Mouse (Mus musculus): ENCODE data around the gene Zfp429.
"Not testable (repeated sequence)": the region's sequence is repeated elsewhere in the genome, so short reads cannot be mapped to it uniquely, and the experiment has no call there.

The Zfp429 gene

DNA sequence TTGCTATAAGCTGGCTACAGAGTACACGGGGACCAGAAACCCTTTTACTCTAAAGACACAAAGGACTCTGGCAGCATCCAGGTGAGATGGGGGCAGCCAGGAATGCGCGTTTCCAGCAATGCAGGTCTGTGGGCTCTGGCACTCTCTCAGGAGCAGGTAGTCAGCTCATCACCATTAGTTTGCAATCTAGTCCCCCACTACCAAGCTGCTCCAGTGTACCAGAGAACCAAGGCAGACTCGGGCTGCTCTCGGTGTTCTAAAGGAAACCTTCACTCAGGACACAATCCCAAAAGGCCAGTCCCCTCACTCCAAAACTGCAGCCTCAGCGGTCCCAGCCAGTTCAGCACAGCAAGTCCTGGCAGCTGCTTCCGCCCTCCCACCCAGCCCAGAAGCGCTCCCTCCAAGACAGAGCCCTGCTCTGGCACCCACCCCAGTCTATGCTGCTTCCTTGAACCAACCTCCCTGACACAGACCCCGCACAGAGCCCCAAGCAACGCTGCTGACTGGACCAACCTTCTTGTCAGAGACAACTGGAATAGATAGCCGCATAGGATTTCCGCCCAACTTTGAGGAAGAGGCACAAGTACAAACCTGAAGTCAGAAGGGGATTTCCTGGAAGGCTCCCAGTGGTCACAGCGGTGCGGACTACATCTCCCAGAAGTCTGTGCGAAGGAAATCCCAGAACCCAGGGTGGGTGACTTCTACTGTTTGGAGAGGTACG lies at the start of gene Zfp429:
TSS of gene Zfp429 (minus strand) at position 637 of the 721 bp plus-strand sequence.
- DNase-seq = peak; percentile 64

DNA sequence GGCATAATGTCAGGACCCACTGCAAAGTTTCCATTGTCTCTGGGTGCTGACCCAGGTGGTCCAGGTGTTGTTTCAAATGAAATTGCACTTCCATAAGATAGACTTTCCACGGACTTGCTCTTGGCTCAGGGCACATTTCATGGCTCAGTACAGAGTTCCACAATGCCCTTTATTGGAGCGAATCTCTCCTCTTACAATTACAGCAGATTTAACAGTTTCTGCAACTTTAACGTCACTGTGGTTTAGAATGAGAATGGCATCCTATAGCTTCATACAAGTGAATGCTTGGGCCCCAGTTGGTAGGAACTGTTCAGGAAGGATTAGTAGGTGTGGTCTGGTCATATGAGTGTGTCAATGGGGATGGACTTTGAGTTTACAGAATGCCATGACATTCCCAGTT lies 37.5 kb upstream of the Zfp429 start:
- DNase-seq = not testable (repeated sequence)

DNA sequence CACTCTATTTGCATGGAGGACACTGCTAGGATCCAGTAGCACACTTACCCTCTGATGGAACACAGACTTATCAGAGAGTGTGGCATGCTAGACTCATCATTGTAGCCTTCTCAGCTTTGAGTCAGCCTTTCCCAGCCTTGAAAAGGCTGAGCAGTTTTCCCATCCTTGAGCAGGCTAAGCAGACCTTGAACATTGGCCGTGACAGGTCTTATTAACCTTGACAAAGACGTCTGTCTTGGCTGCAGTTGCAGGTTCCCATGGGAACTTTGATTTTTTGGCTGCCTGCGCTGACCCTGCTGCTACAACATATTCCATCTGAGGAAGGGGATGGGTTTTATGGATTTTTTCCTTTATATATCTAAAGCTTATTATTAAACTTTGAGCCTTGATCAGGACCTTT lies 28.5 kb upstream of the Zfp429 start:
- no peak for DNase-seq

DNA sequence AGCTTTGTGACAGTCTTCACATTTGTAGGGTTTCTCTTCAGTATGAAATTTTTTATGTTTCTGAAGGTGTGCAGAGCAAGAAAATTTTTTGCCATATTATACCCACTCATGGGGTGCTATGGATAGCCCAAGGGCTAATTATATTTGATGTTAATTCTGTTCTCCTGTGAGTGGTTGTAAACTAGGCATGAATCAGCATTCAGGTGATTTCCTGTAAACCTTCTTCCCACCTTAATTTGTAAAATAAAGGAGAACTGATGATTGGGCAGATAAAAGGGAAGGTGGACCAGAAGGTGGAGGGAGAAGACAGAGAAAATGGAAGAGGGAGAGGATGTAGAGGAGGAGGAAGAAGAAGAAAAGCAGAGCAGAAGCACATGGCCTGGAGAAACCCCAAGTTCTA lies 26.1 kb upstream of the Zfp429 start:
- not testable (repeated sequence) for DNase-seq

DNA sequence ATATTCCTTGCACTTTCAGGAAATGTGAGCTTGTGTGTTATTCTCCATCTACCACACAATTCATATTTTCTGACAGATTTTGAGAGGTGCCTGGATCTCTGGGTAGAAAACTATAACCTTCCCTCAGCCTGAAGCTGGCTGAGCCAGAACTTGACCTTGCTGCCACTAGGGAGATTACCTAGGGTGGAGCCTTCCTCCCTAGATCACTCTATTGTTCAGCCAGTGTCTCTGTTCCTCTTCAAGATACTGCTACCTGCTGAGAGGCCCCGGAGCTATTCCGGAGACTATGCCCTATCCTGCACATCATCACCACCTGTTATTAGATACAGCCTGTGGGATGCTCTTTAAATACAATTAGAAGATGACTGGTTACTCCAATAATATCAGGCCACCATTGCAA lies 22.9 kb upstream of the Zfp429 start:
- DNase-seq = not testable (repeated sequence)

GRCm38 (mm10) chr13:67421207-67421857 lies 21.7 kb upstream of the Zfp429 start, which contains the start of gene Zfp459:
TSS of gene Zfp459 (minus strand) at chr13:67421418.
- DNase-seq = peak; percentile 22

- no peak for DNase-seq
Measured at GRCm38 (mm10) chr13:67420558-67421206, 21.1 kb upstream of the Zfp429 start.

- no peak for DNase-seq
Measured at GRCm38 (mm10) chr13:67416811-67417210, 17.2 kb upstream of the Zfp429 start.

DNA sequence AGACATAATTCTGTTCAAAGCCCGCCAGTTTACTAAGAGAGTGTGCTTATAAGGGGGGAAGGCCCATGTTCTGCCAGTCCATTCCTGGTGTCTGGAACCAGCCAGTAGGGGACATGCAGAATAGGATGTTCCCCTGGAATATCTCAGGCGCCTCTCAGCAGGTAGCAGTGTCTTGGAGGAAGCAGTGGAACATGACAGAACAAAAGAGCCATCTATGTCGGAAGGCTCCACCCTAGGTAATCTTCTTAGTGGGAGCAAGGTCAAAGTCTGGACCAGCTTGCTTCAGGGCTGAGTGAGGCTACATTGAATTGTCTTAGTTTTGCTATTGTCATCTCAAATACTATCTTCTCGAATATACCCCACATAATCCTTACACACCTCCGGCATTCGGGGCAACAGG lies 16.1 kb upstream of the Zfp429 start:
- DNase-seq = no peak

GRCm38 (mm10) chr13:67413634-67414033 lies 14.0 kb upstream of the Zfp429 start:
- not testable (repeated sequence) for DNase-seq

GRCm38 (mm10) chr13:67376255-67376654 lies 23.4 kb downstream of the Zfp429 start:
- not testable (repeated sequence) for DNase-seq

DNA sequence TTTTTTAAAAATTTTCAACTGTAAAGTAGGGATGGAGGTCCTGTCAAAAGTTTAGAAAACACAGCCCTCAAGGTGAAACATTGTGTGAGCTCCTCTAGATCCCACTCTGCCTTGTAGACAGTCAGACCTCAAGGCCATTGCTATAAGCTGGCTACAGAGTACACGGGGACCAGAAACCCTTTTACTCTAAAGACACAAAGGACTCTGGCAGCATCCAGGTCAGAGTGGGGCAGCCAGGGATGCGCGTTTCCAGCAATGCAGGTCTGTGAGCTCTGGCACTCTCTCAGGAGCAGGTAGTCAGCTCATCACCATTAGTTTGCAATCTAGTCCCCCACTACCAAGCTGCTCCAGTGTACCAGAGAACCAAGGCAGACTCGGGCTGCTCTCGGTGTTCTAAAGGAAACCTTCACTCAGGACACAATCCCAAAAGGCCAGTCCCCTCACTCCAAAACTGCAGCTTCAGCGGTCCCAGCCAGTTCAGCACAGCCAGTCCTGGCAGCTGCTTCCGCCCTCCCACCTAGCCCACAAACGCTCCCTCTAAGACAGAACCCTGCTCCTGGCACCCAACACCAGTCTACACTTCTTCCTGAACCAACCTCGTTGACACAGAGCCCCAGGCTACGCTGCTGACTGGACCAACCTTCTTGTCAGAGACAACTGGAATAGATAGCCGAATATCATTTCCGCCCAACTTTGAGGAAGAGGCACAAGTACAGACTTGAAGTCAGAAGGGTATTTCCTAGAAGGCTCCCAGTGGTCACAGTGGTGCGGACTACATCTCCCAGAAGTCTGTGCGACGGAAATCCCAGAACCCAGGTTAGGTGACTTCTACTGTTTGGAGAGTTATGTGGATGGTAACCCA lies 24.3 kb downstream of the Zfp429 start, which contains the start of the genes Gm28041 and Zfp456:
TSS of gene Gm28041 (minus strand) at position 684 of the 862 bp plus-strand sequence.
TSS of gene Zfp456 (minus strand) at position 761 of the 862 bp plus-strand sequence.
- DNase-seq = peak; percentile 68

DNA sequence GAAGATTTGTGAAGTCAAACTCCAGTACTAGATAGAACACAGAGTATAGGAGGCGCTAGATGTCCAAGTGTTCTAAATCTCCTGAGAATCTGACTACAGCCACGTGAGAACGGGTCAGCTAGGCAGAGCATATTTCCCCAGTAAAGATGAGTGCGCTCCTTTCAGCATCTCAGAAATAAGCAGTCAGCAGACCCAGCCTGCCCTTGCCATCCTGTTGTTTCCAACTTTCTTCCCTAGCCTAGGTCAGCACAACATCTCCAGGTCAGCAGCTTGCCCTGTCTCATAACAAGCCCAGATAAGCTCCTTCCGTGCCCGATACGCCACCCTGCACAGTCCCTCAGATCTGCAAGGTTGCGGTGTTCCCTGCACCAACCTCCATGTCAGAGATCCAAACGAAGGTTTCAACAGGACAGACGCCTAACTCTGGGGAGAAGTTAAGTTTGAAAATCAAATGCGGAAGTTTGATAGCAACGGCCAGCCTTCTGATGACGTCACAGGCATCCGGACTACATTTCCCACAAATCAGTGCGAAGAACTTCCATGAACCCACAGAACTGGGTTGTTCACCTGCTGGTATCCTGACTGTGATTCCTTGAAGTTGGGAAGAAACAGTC lies 39.4 kb downstream of the Zfp429 start, which contains the start of the genes Gm28044 and Zfp953:
TSS of gene Gm28044 (minus strand) at position 406 of the 614 bp plus-strand sequence.
TSS of gene Zfp953 (minus strand) at position 475 of the 614 bp plus-strand sequence.
- peak; percentile 80 for DNase-seq

- DNase-seq = no peak
Measured at GRCm38 (mm10) chr13:67351854-67352253, 47.8 kb downstream of the Zfp429 start.

GRCm38 (mm10) chr13:67343422-67343821 lies 56.2 kb downstream of the Zfp429 start:
- DNase-seq = no peak

Measured in liver (tissue).